Mouse (Mus musculus) forebrain, embryonic 10.5 days (tissue): ENCODE data around the gene Gdf15. TPM values are rescaled to one million over a fixed set of nuclear protein-coding genes. Genes with fewer than 3 reads are reported as not detected.
"Not testable (repeated sequence)": the region's sequence is repeated elsewhere in the genome, so short reads cannot be mapped to it uniquely, and the experiment has no call there.

Experiments used
- DNase-seq: peaks from one replicate; pipeline ENCODE4 v3.0.0-alpha.2; 2017; ENCODE audit warnings: low spot score; ENCODE audit errors: extremely low spot score
- H3K27ac ChIP-seq: fragments of 300-500 bp; sonication (generic); 2 replicates; pipeline ENCODE4 v1.5.1; 2016; ENCODE audit warnings: mild to moderate bottlenecking
- H3K27me3 ChIP-seq: fragments of 300-500 bp; sonication (generic); 2 replicates; pipeline ENCODE4 v1.6.1; 2016; ENCODE audit warnings: mild to moderate bottlenecking; ENCODE audit not compliant: poor library complexity, severe bottlenecking
- H3K36me3 ChIP-seq: fragments of 300-500 bp; sonication (generic); replicated peaks from 2 replicates; pipeline ENCODE4 v1.6.1; 2016; ENCODE audit warnings: mild to moderate bottlenecking, moderate library complexity
- H3K4me1 ChIP-seq: fragments of 300-500 bp; sonication (generic); 2 replicates; pipeline ENCODE4 v1.6.1; 2016
- H3K4me3 ChIP-seq: fragments of 300-500 bp; sonication (generic); 2 replicates; pipeline ENCODE4 v1.5.1; 2016; ENCODE audit warnings: mild to moderate bottlenecking, moderate library complexity
- H3K9me3 ChIP-seq: fragments of 300-500 bp; sonication (generic); 2 replicates; pipeline ENCODE4 v1.6.1; 2016; ENCODE audit warnings: mild to moderate bottlenecking, moderate library complexity
- WGBS: fragments of 180-500 bp; shearing (Covaris S2); methylation state at CpG from one replicate; pipeline ENCODE4 v1.1.7; 2016; 5-methylcytosine and 5-hydroxymethylcytosine counted together
- polyA plus RNA-seq: library from polyadenylated mRNA; unstranded; fragments of >200 nt; fragmentation: Nextera tagmentation; extraction: Ambion mirVana; gene quantifications from 2 replicates; pipeline ENCODE4 v1.2.1, GENCODE M21; 2016

The Gdf15 gene
- polyA plus RNA-seq, 1 experiment from 2014 or later, result not detected

DNA sequence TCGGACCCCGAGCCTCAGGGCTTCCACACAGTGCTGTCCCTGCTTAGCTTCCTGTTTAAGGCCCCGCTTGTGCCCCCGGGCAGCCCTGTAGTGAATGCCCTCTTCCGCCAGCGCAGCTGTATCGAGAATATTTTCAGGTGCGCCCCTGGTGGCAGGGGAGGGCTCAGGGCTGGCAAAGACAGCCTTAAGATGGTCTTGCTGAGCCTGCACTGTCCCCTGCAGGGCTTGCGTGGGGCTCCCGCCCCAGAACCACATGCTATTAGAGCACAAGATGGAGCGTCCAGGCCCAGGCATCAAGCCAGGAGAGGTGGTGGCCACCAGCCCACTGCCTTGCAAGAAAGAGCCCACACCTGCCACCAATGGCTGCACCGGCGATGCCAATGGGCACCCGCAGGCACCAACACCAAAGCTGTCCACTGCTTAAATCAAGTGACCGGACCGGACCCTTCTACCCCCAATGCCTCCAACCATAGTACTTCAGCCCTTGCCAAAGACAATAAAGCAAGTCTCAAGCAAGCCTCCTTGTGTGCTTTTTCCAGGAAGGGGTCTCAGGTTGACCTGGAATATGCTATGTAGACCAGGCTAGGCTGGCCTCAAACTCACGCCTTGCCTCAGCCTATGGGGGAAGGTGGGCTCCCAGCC is 35.4 kb downstream of the Gdf15 start:
- Histone ChIP-seq H3K27ac (no peak overlapping the region), H3K27me3 (peaks cover 47% of the 10 kb centered on the region), H3K4me3 (peak overlapping the region; percentile 62), H3K9me3 (peaks cover 2% of the 10 kb centered on the region; the same call in 1 of the 2 replicates), H3K36me3 (peaks cover 45% of the 10 kb centered on the region), H3K4me1 (peaks cover 94% of the 10 kb centered on the region)
- 86% methylated on average over 17 of the region's 17 CpGs for WGBS
- no peak for DNase-seq

DNA sequence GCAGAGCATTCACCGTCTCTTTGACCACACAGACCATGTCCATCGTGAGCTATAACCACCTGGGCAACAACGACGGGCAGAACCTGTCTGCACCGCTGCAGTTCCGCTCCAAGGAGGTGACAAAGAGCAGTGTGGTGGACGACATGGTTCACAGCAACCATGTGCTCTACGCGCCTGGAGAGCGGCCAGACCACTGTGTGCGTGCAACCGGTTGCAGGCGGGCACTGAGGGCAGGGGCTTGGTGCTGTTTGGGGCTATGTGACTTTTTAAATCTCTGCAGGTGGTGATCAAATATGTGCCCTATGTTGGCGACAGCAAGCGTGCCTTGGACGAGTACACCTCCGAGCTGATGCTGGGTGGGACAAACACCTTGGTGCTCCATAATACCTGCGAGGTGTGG is 36.0 kb downstream of the Gdf15 start:
- Histone ChIP-seq H3K36me3 (peaks cover 49% of the 10 kb centered on the region), H3K4me3 (peak overlapping the region; percentile 82; the same call in 1 of the 2 replicates), H3K4me1 (peaks cover 87% of the 10 kb centered on the region), H3K9me3 (no peaks in the 10 kb centered on the region), H3K27ac (no peak overlapping the region), H3K27me3 (peaks cover 47% of the 10 kb centered on the region)
- no peak for DNase-seq
- WGBS, result 96% methylated on average over 18 of the region's 18 CpGs

DNA sequence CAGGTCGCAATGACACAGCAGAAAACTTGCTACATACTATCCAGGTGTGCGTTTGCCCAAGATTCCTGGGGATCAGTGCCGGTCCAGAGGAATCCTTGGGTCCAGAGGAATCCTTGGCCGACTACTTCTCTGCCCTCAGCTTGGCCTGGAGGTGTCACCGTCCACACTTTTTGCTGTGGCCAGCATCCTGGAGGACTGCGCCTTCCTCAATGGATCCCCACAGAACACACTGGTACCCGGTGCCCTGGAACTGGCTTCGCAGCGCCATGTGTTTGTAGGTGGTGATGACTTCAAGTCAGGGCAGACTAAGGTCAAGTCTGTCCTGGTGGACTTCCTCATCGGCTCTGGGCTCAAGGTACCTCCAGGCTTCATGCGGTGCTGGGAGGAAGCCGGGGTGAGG is 36.4 kb downstream of the Gdf15 start:
- Histone ChIP-seq H3K9me3 (no peaks in the 10 kb centered on the region), H3K4me1 (peaks cover 83% of the 10 kb centered on the region), H3K4me3 (peak overlapping the region; percentile 82), H3K36me3 (peaks cover 51% of the 10 kb centered on the region), H3K27me3 (peaks cover 47% of the 10 kb centered on the region), H3K27ac (no peak overlapping the region)
- WGBS, result 94% methylated on average over 12 of the region's 12 CpGs
- no peak for DNase-seq

DNA sequence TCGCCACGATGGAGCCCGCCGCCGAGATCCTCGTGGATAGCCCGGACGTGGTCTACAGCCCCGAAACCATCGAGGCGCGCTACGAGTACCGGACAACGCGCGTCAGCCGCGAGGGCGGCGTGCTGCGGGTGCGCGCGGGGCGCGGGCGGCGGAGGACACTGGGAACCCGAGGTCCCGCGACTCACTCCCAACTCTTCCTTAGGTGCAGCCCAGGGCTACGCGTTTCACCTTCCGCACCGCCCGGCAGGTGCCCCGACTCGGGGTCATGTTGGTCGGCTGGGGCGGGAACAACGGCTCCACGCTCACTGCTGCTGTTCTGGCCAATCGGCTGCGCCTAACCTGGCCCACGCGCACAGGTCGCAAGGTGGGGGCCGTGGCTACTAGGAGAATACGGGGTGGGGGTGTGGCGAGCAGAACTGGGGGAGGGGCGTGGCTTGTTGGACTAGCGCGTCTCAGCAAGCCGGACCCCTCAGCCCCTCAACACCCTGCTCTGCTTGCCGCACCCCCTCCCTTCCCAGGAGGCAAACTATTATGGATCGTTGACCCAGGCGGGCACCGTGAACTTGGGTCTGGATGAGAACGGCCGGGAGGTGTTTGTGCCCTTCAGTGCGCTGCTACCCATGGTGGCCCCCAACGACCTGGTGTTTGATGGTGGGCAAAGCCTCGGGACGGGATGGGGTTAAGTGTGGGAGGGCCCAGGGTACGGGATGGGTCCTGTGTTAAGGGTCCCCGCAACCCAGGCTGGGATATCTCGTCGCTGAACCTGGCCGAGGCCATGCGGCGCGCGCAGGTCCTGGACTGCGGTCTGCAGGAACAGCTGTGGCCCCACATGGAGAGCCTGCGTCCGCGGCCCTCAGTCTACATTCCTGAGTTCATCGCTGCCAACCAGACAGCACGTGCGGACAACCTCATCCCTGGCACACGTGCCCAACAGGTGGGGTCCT is 37.4 kb downstream of the Gdf15 start:
- H3K4me1 ChIP-seq, result peaks cover 74% of the 10 kb centered on the region

DNA sequence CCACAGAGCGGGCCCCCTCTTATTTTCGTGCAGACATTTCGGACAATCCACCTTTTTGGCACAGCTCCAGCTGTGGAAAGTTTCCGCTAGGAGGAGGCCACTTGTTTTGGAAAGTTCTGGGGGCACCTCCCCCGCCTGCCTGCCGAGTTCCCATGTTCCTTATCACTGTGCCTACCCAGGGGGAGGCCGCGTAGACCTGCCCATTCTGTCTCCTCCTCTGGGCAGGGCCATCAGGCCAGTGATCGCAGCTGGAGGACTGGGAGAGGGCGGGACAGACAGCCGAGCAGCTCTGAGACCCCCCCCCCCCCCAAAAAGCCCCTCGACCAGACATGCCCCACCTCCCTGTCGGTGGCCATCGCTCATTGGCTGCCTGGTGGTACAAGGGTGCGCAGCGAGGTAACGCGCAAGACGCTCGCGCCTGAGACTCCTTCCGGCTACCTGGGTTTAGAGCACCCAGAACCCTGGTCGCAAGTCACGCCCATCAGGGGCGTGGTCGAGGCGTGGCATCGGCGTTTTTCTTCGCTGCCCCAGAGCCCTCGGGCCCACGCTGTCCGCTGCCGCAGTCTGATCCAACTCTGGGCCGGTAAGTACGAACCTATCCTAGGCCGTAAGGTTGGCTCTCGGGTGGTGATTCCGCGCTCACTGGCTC is 38.2 kb downstream of the Gdf15 start, which contains the start of gene Isyna1:
Gene Isyna1, plus strand, starts transcription at position 413 of the 649 bp plus-strand sequence.
- peaks cover 37% of the 10 kb centered on the region for H3K27me3 ChIP-seq
- peaks cover 66% of the 10 kb centered on the region for H3K4me1 ChIP-seq
- peak; percentile 95 for DNase-seq
- no peaks in the 10 kb centered on the region for H3K9me3 ChIP-seq
- peak within 1 kb of the TSS; percentile 82 for H3K4me3 ChIP-seq
- under 1% methylated on average over 40 of the region's 40 CpGs for WGBS
- peak within 1 kb of the TSS; percentile 89 for H3K27ac ChIP-seq
- peaks cover 61% of the 10 kb centered on the region for H3K36me3 ChIP-seq

More for the DNA sequence above, 37.4 kb downstream of the Gdf15 start:
- peaks cover 45% of the 10 kb centered on the region for H3K27me3 ChIP-seq
- H3K9me3 ChIP-seq, result no peaks in the 10 kb centered on the region
- peaks cover 60% of the 10 kb centered on the region for H3K36me3 ChIP-seq
- 10% methylated on average over 82 of the region's 82 CpGs for WGBS
- DNase-seq, result peak; percentile 53
- H3K4me3 ChIP-seq, result peak overlapping the region; percentile 82
- H3K27ac ChIP-seq, result peak overlapping the region; percentile 89

DNA sequence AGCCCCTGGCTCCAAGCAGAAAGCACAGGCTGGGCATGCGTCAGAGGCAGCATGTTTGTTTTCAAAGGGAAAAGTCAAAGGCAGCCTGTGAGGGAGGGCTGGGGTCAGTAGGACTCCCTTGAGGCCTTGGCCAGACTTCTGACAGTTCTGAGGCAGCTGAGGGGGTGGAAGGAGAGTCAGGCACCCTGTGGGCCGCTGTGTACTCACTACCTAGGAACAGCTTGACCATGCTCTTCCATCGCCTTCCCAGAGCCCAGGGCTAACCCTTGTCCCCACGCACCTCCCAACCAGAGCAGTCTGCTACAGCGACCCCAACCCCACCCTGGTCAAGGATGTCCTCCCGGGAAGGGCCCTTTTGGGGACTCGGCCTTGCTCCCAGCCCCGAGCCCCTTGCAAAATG is 39.1 kb downstream of the Gdf15 start:
- Histone ChIP-seq H3K27me3 (peaks cover 33% of the 10 kb centered on the region), H3K27ac (peak overlapping the region; percentile 89), H3K4me1 (peaks cover 57% of the 10 kb centered on the region), H3K9me3 (no peaks in the 10 kb centered on the region), H3K36me3 (peaks cover 66% of the 10 kb centered on the region), H3K4me3 (peak overlapping the region; percentile 82)
- DNase-seq, result no peak
- WGBS, result 50% methylated on average over 8 of the region's 8 CpGs

DNA sequence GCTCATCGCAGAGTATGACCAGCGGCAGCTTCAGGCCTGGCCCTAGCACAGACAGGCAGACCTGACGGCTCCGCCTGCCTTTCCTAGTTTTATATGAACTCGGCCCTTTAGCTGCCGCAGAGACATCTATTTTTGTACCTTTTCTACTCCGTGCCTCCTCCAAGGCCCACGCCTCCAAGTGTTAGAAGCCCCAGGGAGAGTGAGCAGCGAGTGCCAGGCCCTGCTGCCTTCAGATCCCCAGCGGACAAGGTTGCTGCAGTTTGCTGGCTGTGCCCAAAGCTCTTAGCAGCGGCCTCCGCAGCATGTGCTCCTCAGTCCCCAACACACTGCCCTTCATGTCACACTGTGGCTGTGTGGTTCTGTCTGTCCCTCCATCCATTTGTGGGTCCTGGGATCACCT is 40.7 kb downstream of the Gdf15 start:
- Histone ChIP-seq H3K4me1 (peaks cover 41% of the 10 kb centered on the region), H3K36me3 (peaks cover 70% of the 10 kb centered on the region), H3K4me3 (no peak overlapping the region), H3K27me3 (peaks cover 18% of the 10 kb centered on the region), H3K27ac (no peak overlapping the region), H3K9me3 (no peaks in the 10 kb centered on the region)
- no peak for DNase-seq
- WGBS, result 90% methylated on average over 12 of the region's 12 CpGs

DNA sequence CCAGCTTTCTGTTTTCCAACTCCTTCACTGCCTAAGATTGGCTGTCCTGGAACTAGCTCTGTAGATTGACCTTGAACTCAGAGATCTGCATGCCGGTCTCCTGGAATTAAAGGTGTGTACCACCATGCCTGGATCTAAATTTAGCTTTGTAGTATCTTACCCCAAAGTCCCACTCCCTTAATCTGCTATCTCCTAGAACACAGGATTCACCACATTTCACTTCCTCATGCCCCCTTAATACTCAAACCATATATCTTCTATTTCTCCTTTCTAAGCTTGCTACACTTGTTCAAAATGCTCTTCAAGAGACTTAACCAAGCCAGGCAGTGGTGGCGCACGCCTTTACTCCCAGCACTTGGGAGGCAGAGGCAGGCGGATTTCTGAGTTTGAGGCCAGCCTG is 44.3 kb downstream of the Gdf15 start:
- not testable (repeated sequence) for DNase-seq, H3K4me1 ChIP-seq, H3K9me3 ChIP-seq, H3K27ac ChIP-seq, H3K27me3 ChIP-seq, H3K4me3 ChIP-seq
- WGBS, result 92% methylated on average over 4 of the region's 4 CpGs
- peaks cover 91% of the 10 kb centered on the region for H3K36me3 ChIP-seq

DNA sequence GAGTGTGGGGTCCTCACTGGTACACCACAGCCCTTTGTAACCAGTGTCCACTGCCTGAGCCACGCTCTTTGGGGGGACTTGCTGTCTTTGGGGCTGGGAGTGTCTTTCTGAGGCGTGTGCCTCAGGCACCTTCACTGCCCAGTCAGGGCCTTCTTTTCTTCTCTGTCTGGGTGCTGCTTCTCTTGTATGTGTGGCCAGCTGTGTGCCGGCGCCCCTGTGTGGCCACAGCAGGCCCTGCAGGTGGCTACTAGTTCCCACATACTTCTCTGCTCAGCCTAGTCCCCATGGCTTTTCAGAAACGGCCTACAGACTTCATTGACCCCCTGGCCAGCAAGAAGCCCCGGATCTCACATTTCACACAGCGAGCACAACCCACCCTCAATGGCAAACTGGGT is 47.0 kb downstream of the Gdf15 start:
- H3K9me3 ChIP-seq, result no peaks in the 10 kb centered on the region
- 39% methylated on average over 7 of the region's 7 CpGs for WGBS
- H3K4me1 ChIP-seq, result no peaks in the 10 kb centered on the region
- H3K36me3 ChIP-seq, result peaks cover 99% of the 10 kb centered on the region
- peak overlapping the region; percentile 44; the same call in 1 of the 2 replicates for H3K27ac ChIP-seq
- H3K4me3 ChIP-seq, result no peak overlapping the region
- no peaks in the 10 kb centered on the region for H3K27me3 ChIP-seq
- DNase-seq, result no peak

DNA sequence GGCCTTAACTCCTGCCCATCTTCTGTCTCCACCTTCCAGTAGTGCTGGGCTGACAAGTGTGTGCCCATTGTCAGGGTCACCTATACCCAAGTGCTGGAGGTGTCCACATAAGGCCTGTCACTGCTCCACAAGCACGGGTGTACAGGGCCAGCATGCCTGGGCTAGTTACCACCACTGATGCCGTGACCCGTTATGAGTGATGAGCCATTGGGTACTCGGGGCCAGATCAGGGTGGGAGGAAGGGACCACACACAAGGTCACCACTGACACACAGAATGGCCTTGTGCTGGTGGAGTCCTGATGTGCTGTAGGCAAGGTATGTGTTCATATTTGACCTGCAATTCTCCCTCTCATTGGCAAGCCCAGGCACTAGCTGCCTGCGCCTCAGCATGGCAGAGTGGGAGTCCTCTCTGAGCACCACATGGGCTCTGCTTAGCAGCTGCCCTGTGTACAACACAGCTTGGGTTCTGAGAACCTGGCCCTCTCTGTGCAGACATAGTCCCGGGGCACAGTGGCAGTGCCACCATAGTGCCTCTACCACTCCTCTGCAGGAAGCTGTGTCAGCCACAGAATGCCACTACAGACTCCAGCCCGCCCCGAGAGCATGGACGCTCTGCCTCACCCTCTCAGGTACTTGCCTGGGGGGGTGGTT is 47.5 kb downstream of the Gdf15 start:
- Histone ChIP-seq H3K36me3 (peaks cover 99% of the 10 kb centered on the region), H3K4me1 (no peaks in the 10 kb centered on the region), H3K9me3 (no peaks in the 10 kb centered on the region), H3K27ac (peak overlapping the region; percentile 44; the same call in 1 of the 2 replicates), H3K4me3 (no peak overlapping the region), H3K27me3 (no peaks in the 10 kb centered on the region)
- no peak for DNase-seq
- 91% methylated on average over 9 of the region's 9 CpGs for WGBS

DNA sequence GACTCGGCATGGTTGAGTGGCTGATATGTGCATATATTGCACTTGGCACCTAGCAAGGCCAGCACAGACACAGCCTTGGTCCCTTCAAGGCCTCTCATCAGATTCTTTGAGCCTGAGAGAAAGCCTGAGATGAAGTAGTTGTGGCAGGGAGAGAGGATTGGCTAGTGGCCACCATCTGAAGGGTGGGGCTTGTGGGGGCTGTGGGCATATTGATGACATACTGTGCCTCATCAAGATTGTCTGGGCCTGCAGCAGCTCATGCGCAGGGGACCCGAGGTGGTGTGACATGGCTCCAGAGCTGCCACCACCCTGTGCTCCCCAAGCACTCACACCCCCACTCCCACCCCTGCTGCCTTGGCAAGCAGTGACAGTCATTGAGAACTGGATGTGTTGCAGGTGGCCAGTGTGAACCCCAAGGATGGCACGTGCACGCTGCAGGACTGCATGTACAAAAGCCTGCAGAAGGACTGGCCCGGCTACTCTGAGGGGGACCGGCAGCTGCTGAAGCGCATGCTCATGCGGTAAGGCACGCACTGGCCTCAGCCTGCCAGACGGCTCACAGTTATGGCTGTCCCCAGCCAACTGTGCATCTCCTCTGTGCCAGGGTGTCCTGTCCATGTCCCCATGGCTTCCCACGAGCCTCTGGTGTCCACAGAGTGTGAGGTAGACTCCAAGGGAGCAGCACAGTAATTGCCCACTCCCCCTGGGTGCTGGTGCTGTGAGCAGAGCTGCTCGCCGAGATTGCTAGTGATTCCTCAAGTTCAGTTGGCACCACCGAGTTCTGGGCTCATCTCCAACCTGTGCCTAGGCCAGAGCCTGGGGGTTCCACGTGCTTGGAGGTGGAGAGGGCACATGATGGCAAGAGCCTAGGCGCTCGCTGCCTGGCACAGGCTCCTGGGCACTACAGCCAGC is 48.5 kb downstream of the Gdf15 start:
- no peak overlapping the region for H3K27ac ChIP-seq
- no peak overlapping the region for H3K4me3 ChIP-seq
- WGBS, result 94% methylated on average over 18 of the region's 18 CpGs
- no peak for DNase-seq
- H3K9me3 ChIP-seq, result no peaks in the 10 kb centered on the region
- peaks cover 96% of the 10 kb centered on the region for H3K36me3 ChIP-seq
- H3K27me3 ChIP-seq, result no peaks in the 10 kb centered on the region
- H3K4me1 ChIP-seq, result no peaks in the 10 kb centered on the region
